Mouse (Mus musculus) central nervous system, embryonic 18 days (tissue): ENCODE measurements around the gene Mapkap1. TPM values are rescaled to one million over a fixed set of nuclear protein-coding genes. Genes with fewer than 3 reads are reported as not detected.

ENCODE experiments used
- polyA plus RNA-seq: library from polyadenylated mRNA; depleted of rRNA; stranded (reverse); fragments of >200 nt; gene quantifications from 2 replicates; pipeline ENCODE4 v1.2.3, GENCODE M21; 2012; rRNA removed

The Mapkap1 gene
- polyA plus RNA-seq = 72.3 and 77.6 TPM in 2 replicates

GRCm38 (mm10) chr2:34406601-34407464 lies at the start of gene Mapkap1:
Mapkap1 (plus strand) TSS chr2:34406771.

DNA sequence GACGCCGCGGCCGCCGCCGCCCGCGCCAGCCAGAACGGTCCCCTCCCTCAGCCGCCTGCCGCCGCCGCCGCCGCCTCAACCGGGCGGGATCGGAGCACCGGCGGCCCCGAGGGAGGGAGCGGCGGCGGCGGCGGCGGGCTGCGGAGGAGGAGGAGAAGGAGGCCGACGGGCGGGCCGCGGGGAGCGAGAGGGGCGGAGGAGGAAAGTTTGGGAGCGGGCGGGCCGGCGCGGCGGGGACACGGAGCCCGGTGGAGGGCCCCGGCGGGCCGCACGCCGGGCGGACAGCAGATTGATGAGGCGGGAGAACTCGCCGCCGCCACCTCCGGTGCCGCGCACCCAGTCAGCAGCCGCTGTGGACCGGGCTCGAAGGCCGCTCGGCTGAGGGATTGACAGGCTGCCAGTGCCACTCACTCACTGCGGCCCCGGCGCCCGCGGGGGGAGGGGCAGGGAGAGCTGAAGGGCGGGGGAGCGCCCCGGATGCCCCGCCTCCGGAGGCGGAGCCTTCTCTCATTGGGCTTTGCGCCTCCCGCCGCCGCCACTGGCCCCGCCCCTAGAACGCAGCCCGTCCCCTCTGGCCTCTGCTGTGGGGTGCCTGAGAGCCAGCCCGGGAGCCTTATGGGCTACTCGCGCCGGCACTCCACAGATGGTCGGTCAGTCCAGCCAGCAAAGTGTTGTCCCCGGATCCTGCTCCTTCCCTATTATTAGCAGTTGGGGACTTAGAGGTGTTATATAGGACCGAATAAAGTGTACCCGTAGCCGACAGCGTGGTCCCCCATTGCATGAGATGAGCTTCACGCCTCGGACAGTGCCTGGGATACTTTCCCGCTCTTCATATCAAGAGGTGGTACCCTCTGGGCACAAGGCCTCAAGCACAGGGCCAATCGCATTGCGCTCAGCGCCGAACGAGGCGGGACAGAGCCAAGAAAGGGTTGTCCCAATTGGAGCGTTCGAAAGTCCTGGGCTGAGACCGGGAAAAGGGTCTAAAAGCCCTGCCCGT lies 34.0 kb upstream of the Mapkap1 start, which contains the start of gene Pbx3:
Gene Pbx3 (minus strand): TSS at position 838 of the 997 bp plus-strand sequence.

Other genes with a start within 250 kb of the Mapkap1 start
- 94.2 and 108 TPM in 2 replicates for gene Pbx3, start 33.6 kb upstream of the Mapkap1 start, polyA plus RNA-seq